Mouse (Mus musculus) small intestine, adult 2 months (tissue): ENCODE measurements around the gene Fmo5. TPM values are rescaled to one million over a fixed set of nuclear protein-coding genes. Genes with fewer than 3 reads are reported as not detected.
A peak's percentile ranks its signal among the peaks of the same experiment; 100 is the strongest.

Source experiments
- H3K27ac ChIP-seq: fragments of 200-500 bp; 2 replicates; pipeline ENCODE4 v1.5.1; 2012; ENCODE audit warnings: low read depth, low read length, control low read depth, inconsistent platforms; ENCODE audit not compliant: insufficient read depth
- H3K27me3 ChIP-seq: fragments of 200-500 bp; 2 replicates; pipeline ENCODE4 v1.6.1; 2012; ENCODE audit warnings: mild to moderate bottlenecking, moderate library complexity, low read length, inconsistent platforms; ENCODE audit not compliant: control insufficient read depth, insufficient read depth
- H3K36me3 ChIP-seq: fragments of 200-500 bp; 2 replicates; pipeline ENCODE4 v1.6.1; 2012; ENCODE audit warnings: mild to moderate bottlenecking, low read length, control low read depth, inconsistent platforms; ENCODE audit not compliant: control insufficient read depth, insufficient read depth
- H3K4me1 ChIP-seq: fragments of 200-500 bp; 2 replicates; pipeline ENCODE4 v1.6.1; 2012; ENCODE audit warnings: low read length, inconsistent platforms, mixed read lengths; ENCODE audit not compliant: control insufficient read depth, insufficient read depth, insufficient read length
- H3K4me3 ChIP-seq: fragments of 200-500 bp; 2 replicates; pipeline ENCODE4 v1.5.1; 2012; ENCODE audit warnings: low read depth, mild to moderate bottlenecking, control low read depth, inconsistent platforms, low read length, moderate library complexity
- CTCF ChIP-seq: fragments of 200-500 bp; IDR thresholded peaks from 2 replicates; pipeline ENCODE4 v1.5.1; 2012; ENCODE audit warnings: low read depth, mild to moderate bottlenecking, control low read depth, inconsistent platforms, low read length, moderate library complexity, mixed read lengths; ENCODE audit not compliant: insufficient replicate concordance, insufficient read length; ENCODE audit errors: extremely low read depth
- POLR2A ChIP-seq: fragments of 200-500 bp; IDR thresholded peaks from 2 replicates; pipeline ENCODE4 v1.6.1; 2012; ENCODE audit warnings: low read depth, mild to moderate bottlenecking, control low read depth, inconsistent platforms, low read length, moderate library complexity
- WGBS: fragments of 180-500 bp; shearing (Covaris S2); methylation state at CpG from one replicate; pipeline ENCODE4 v1.1.7; 2018; 5-methylcytosine and 5-hydroxymethylcytosine counted together
- polyA plus RNA-seq: library from polyadenylated mRNA; depleted of rRNA; stranded (reverse); fragments of >200 nt; gene quantifications from 2 replicates; pipeline ENCODE4 v1.2.3, GENCODE M21; 2012

Fmo5 gene
- polyA plus RNA-seq, 1 experiment: 84.1 TPM

- 84% methylated on average over 19 of the region's 19 CpGs for whole genome bisulfite sequencing
- no peaks in the 10 kb centered on the region for H3K36me3 ChIP-seq
- H3K27me3 ChIP-seq: no peaks in the 10 kb centered on the region
- TF ChIP-seq POLR2A (no peak), CTCF (no peak)
- no peak overlapping the region for H3K4me3 ChIP-seq
- peak overlapping the region; percentile 90 for H3K27ac ChIP-seq
- peaks cover 16% of the 10 kb centered on the region for H3K4me1 ChIP-seq
These were observed 11.3 kb upstream of the Fmo5 start for GRCm38 (mm10) chr3:97617091-97617825.

GRCm38 (mm10) chr3:97617899-97618298 is 10.7 kb upstream of the Fmo5 start:
- H3K4me3 ChIP-seq: no peak overlapping the region
- 32% methylated on average over 8 of the region's 8 CpGs for WGBS

GRCm38 (mm10) chr3:97620657-97621056 is 7.9 kb upstream of the Fmo5 start:
- Histone ChIP-seq H3K27ac (peak overlapping the region; percentile 39; the same call in 1 of the 2 replicates), H3K27me3 (no peaks in the 10 kb centered on the region), H3K4me3 (no peak overlapping the region), H3K36me3 (no peaks in the 10 kb centered on the region), H3K4me1 (peaks cover 21% of the 10 kb centered on the region)
- no peak for TF ChIP-seq CTCF
- no peak for TF ChIP-seq POLR2A
- 33% methylated on average over 4 of the region's 4 CpGs for WGBS

More at GRCm38 (mm10) chr3:97617899-97618298, 10.7 kb upstream of the Fmo5 start:
- Histone ChIP-seq H3K36me3 (no peaks in the 10 kb centered on the region), H3K27me3 (no peaks in the 10 kb centered on the region), H3K27ac (peak overlapping the region; percentile 90), H3K4me1 (peaks cover 16% of the 10 kb centered on the region)
- TF ChIP-seq POLR2A (no peak), CTCF (no peak)

GRCm38 (mm10) chr3:97624611-97625010 is 4.0 kb upstream of the Fmo5 start:
- Histone ChIP-seq H3K27ac (no peak overlapping the region), H3K36me3 (no peaks in the 10 kb centered on the region), H3K4me3 (no peak overlapping the region), H3K27me3 (no peaks in the 10 kb centered on the region), H3K4me1 (peaks cover 15% of the 10 kb centered on the region; the same call in 1 of the 2 replicates)
- TF ChIP-seq POLR2A: no peak
- TF ChIP-seq CTCF: no peak
- WGBS: 24% methylated on average over 2 of the region's 2 CpGs

GRCm38 (mm10) chr3:97627893-97628292 is 711 bp upstream of the Fmo5 start:
- no peak overlapping the region for H3K4me3 ChIP-seq
- H3K4me1 ChIP-seq: peaks cover 20% of the 10 kb centered on the region; the same call in 1 of the 2 replicates
- H3K36me3 ChIP-seq: peaks cover 3% of the 10 kb centered on the region; the same call in 1 of the 2 replicates
- WGBS: 22% methylated on average over 7 of the region's 7 CpGs
- no peaks in the 10 kb centered on the region for H3K27me3 ChIP-seq
- TF ChIP-seq CTCF (no peak), POLR2A (no peak)
- peak overlapping the region; percentile 65 for H3K27ac ChIP-seq

GRCm38 (mm10) chr3:97629941-97630340 is 1.3 kb downstream of the Fmo5 start:
- Histone ChIP-seq H3K36me3 (peaks cover 3% of the 10 kb centered on the region; the same call in 1 of the 2 replicates), H3K27me3 (no peaks in the 10 kb centered on the region), H3K4me3 (peak overlapping the region; percentile 56), H3K27ac (peak overlapping the region; percentile 84), H3K4me1 (peaks cover 13% of the 10 kb centered on the region; the same call in 1 of the 2 replicates)
- 40% methylated on average over 4 of the region's 4 CpGs for WGBS
- TF ChIP-seq POLR2A (no peak), CTCF (no peak)

- no peak for TF ChIP-seq CTCF
- no peak for TF ChIP-seq POLR2A
- H3K27ac ChIP-seq: no peak overlapping the region
- WGBS: 93% methylated on average over 4 of the region's 4 CpGs
- peaks cover 8% of the 10 kb centered on the region for H3K36me3 ChIP-seq
- no peaks in the 10 kb centered on the region for H3K27me3 ChIP-seq
- peak overlapping the region; percentile 27; the same call in 1 of the 2 replicates for H3K4me3 ChIP-seq
- peaks cover 13% of the 10 kb centered on the region; the same call in 1 of the 2 replicates for H3K4me1 ChIP-seq
These were observed 2.1 kb downstream of the Fmo5 start for GRCm38 (mm10) chr3:97630746-97631145.
